Mouse (Mus musculus) thymus, adult 2 months (tissue): ENCODE results near the gene Tk1.
A peak's percentile ranks its signal among the peaks of the same experiment; 100 is the strongest.

ENCODE experiments used
- CTCF ChIP-seq: fragments of 200-500 bp; IDR thresholded peaks from 2 replicates; pipeline ENCODE4 v1.5.1; 2012; ENCODE audit warnings: mild to moderate bottlenecking, control low read depth, low read length, moderate library complexity, borderline replicate concordance; ENCODE audit not compliant: control insufficient read depth, poor library complexity, insufficient read depth; ENCODE audit errors: extremely low read depth
- POLR2A ChIP-seq: fragments of 200-500 bp; IDR thresholded peaks from 2 replicates; pipeline ENCODE4 v1.6.1; 2012; ENCODE audit warnings: mild to moderate bottlenecking, low read length, control low read depth, moderate library complexity; ENCODE audit not compliant: control insufficient read depth, poor library complexity, insufficient read depth; ENCODE audit errors: extremely low read depth

GRCm38 (mm10) chr11:117810401-117811046 is 15.4 kb downstream of the Tk1 start:
- TF ChIP-seq POLR2A, result peak; percentile 39; the same call in 1 of the 2 replicates
- peak; percentile 43; the same call in 1 of the 2 replicates for TF ChIP-seq CTCF
